Mouse (Mus musculus): ENCODE results near the gene Car9.
"Not testable (repeated sequence)": the region's sequence is repeated elsewhere in the genome, so short reads cannot be mapped to it uniquely, and the experiment has no call there.

Gene Car9

GRCm38 (mm10) chr4:43506536-43507185 is at the start of gene Car9:
TSS of gene Car9 (plus strand) at chr4:43506966.
- DNase-seq: peak; percentile 31

DNA sequence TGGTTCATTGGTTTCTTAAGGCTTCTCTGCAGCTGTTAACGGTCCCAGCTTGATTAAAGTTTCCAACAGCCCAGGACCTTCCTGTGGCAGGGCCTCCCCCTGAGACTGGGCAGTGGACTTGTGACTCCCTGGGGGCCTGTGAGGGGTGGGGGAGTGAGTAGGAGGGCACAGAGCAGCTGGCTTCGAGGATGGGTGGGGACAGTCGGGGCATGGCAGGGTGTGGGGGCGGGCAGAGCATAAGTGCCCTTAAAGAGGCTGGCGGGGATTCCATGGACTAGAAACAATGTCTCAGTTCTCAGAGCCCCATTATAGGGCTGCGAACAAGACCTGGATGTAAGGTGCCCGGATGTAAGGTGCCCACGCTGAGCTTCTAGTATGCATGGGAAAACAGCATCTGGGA is 49.6 kb upstream of the Car9 start:
- no peak for DNase-seq

- no peak for DNase-seq
These were observed 43.7 kb upstream of the Car9 start for GRCm38 (mm10) chr4:43463102-43463501.

DNA sequence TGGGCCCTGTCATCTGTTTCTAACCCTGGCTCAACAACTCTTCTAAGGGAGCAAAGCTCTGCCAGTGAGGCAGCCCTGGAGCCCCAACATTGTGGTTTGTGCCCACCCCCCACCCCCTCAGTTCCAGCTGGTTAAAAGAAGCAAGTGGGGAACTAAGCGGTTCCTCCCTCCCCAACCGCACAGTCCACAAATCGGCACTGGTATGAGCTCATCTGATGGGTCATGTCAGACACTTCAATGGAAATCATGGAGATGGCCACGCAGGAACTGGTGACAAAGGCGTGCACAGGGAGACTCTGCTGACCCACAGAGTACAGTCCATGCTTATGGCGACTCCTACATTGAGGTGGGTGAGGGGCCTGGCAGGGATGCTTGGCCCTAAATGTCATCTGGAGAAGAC is 40.8 kb upstream of the Car9 start:
- DNase-seq: no peak

- DNase-seq: no peak
These were observed 39.9 kb upstream of the Car9 start for GRCm38 (mm10) chr4:43466872-43467271.

DNA sequence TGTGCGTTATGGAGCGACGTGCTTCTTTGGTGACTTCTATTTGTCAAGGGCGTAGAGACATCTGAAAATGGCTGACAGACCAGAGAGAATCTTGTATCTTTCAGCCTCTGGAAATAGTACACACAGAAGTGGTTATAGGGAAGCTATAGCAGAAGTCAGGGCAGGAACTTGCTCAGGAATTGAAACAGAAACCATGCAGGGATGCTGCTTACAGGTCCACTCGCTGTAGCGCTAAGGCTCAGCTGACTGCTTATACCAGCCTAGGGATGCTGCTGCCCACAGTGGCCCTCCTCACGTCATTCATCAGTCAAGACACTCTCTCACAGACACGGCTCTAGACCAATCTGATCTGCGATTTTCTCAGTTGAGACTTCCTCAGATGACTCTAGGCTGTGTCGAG is 36.5 kb upstream of the Car9 start:
- no peak for DNase-seq

GRCm38 (mm10) chr4:43473636-43474035 is 33.1 kb upstream of the Car9 start:
- DNase-seq: no peak

- no peak for DNase-seq
These were observed 30.2 kb upstream of the Car9 start for GRCm38 (mm10) chr4:43476604-43477003.

DNA sequence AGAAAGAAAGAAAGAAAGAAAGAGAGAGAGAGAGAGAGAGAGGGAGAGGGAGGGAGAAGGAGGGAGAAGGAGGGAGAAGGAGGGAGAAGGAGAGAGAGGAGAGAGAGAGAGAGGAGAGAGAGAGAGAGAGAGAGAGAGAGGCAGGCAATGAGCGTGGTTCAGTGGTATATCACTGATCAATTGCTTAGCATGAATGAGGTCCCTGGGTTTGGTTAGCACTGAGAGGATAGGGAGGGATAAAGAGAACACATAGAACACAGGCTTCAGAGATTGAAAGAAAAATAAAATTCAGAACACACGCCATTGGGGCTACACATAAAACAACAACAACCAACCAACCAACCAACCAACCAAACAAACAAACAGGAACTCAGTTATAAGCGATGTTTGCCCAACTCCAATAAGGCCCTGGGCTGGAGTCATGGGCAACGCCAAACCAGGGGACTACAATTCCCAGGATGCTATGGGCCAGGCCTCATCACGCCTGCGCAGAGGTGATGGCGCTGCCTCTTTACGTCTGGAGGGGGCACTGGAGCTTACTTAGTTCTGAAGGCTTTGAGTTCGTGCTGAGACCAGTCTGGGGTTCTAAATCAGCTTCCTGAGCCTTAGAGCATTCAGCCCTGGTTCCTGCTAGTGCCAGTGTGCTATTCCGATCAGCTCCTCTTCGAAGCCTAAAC is 28.8 kb upstream of the Car9 start:
- DNase-seq: peak; percentile 87

GRCm38 (mm10) chr4:43478534-43478858 is 28.3 kb upstream of the Car9 start:
- DNase-seq: no peak

GRCm38 (mm10) chr4:43478906-43479832 is 27.6 kb upstream of the Car9 start:
- DNase-seq: peak; percentile 63

GRCm38 (mm10) chr4:43480985-43481384 is 25.8 kb upstream of the Car9 start:
- DNase-seq: no peak

- DNase-seq: no peak
These were observed 24.8 kb upstream of the Car9 start for GRCm38 (mm10) chr4:43481894-43482456.

DNA sequence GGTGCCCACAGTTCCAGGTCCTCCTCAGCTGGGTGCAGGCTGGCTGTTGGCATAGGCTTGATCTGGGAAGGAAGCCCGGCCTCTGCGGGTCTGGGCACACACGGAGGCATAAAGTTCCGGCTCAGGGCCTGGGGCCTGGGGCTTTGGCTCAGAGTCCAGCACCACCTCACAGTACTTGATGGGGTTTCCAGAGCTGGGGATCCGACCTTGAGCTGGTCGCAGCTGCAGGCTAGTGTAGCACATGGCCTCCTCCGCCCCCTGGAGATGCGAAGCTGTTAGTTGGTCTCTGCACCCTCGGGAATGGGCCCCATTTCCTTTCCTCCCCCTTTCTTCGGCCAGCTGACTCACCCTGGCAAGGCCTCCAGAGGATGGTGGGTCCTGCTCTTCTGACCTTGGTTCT is 24.2 kb upstream of the Car9 start:
- DNase-seq: no peak

DNA sequence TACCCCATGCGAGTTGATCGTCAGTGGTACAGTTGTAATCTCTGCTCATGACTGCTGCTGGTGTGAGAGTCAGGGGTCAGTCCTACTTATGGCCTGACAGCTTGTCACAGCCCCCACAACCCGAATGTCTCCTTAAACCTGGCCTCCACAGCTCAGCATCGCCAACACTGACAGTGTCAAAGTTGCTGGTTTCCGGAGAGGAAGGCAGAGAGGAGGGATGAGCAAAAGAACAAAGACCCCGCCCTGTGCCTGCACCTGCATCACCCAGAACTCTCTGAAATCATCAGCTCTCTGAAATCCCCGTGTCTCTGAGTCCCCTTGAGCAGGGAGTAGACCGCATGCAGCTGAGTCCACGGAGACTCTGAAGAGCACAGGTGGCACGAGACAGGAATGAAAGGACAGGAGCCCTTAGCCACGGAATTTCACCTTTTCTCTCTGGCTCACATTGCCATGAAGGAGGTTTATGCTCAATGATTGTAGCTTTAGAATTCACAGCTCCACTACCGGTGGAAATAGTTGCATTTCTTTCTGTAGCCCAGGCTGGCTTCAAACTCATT is 23.2 kb upstream of the Car9 start, which contains the start of gene Sit1:
Gene Sit1, minus strand, starts transcription at position 200 of the 557 bp plus-strand sequence.
- DNase-seq: no peak

- not testable (repeated sequence) for DNase-seq
These were observed 21.1 kb upstream of the Car9 start for GRCm38 (mm10) chr4:43485666-43486065.

GRCm38 (mm10) chr4:43489611-43490010 is 17.2 kb upstream of the Car9 start:
- no peak for DNase-seq

- no peak for DNase-seq
These were observed 16.0 kb upstream of the Car9 start for GRCm38 (mm10) chr4:43490801-43491200.

GRCm38 (mm10) chr4:43492101-43492820 is 14.5 kb upstream of the Car9 start:
- DNase-seq: no peak

DNA sequence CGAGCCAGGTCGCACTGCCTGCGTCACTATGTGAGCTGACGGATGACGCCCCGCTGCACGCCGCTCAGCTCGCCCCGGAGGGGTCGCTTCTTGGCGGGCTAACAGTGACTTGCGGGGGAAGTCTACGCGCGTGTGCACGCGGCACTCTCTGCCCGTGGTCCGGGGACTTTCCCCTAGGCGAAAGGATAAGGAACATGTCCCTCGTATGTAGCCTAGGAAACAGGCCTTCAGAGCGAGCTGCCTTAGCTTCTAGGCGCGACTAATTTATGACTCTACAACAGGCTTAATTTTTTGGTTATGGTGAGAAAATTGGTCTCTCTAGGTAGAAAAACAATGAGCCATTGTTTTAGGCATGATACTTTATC is 14.0 kb upstream of the Car9 start, which contains the start of gene Ccdc107:
Gene Ccdc107, plus strand, starts transcription at position 80 of the 365 bp plus-strand sequence.
- DNase-seq: peak; percentile 90

DNA sequence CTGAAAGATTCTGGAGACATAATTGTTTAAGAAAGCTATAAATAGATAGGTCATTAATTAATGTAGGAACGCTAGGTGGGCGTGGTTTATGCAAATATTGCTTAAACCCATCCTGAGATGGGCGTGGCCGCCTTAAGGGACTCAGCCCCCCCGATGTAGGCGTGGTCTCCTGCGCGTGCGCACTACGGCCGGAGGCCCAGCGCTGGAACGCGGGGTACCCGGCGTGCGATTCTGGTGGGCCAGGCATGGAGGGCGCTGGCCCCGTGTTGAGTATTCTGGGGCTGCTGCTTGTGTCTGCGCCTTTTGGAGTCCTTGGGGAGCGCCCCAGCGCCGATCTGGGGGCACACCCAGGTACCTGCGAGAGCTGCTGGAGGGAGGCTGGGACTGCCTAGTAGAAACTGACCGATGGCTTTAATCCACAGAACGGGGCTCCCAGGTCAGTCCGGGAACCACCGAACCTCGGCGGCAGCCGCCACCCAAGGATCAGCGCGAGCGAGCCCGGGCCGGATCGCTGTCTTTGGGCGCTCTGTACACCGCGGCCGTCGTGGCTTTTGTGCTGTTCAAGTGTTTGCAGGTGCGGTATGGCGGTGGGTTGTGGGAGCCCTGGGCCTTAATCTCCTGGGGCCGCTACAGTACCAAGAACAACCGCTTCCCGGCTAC is 13.4 kb upstream of the Car9 start:
- DNase-seq: peak; percentile 99

DNA sequence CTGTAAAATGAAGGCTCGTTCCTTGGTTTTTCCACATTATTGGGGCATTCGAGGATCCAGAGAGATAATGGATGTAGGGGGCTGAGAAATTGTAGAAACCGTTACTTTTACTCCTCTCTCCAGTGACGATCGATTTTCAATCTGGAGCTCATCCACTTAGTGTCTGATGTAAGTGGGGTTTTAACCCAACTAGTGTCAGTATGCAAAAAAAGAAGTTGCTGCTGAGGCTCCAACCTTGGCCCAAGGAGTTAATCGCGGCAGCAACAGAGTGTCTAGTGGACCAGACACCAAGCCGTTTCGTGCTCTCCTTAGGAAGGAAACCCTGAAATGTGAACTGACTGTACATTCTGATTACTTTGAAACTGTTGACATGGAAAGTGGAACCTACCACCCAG is 12.9 kb upstream of the Car9 start:
- DNase-seq: no peak
